Mouse (Mus musculus) limb, embryonic 10.5 days (tissue): ENCODE results near the gene Rpl12. TPM values are rescaled to one million over a fixed set of nuclear protein-coding genes. Genes with fewer than 3 reads are reported as not detected.
A peak's percentile ranks its signal among the peaks of the same experiment; 100 is the strongest.

Experiments used
- DNase-seq: peaks from one replicate; pipeline ENCODE4 v3.0.0-alpha.2; 2017; ENCODE audit warnings: low spot score
- H3K27ac ChIP-seq: fragments of 300-500 bp; sonication (generic); 2 replicates; pipeline ENCODE4 v1.5.1; 2016; ENCODE audit warnings: mild to moderate bottlenecking
- H3K27me3 ChIP-seq: fragments of 300-500 bp; sonication (generic); 2 replicates; pipeline ENCODE4 v1.6.1; 2016; ENCODE audit warnings: low read depth, mild to moderate bottlenecking; ENCODE audit not compliant: poor library complexity, severe bottlenecking
- H3K36me3 ChIP-seq: fragments of 300-500 bp; sonication (generic); 2 replicates; pipeline ENCODE4 v1.6.1; 2016; ENCODE audit warnings: mild to moderate bottlenecking, moderate library complexity
- H3K4me1 ChIP-seq: fragments of 300-500 bp; sonication (generic); 2 replicates; pipeline ENCODE4 v1.6.1; 2016
- H3K4me3 ChIP-seq: fragments of 300-500 bp; sonication (generic); 2 replicates; pipeline ENCODE4 v1.5.1; 2016; ENCODE audit warnings: mild to moderate bottlenecking, moderate library complexity
- H3K9me3 ChIP-seq: fragments of 300-500 bp; sonication (generic); replicated peaks from 2 replicates; pipeline ENCODE4 v1.6.1; 2016; ENCODE audit warnings: mild to moderate bottlenecking
- WGBS: fragments of 180-500 bp; shearing (Covaris S2); methylation state at CpG from one replicate; pipeline ENCODE4 v1.1.7; 2016; 5-methylcytosine and 5-hydroxymethylcytosine counted together
- polyA plus RNA-seq: library from polyadenylated mRNA; unstranded; fragments of >200 nt; fragmentation: Nextera tagmentation; extraction: Ambion mirVana; gene quantifications from 2 replicates; pipeline ENCODE4 v1.2.1, GENCODE M21; 2016

Gene Rpl12
- polyA plus RNA-seq, 1 experiment from 2014 or later, result 194 TPM

- no peak for DNase-seq
- Histone ChIP-seq H3K36me3 (peaks cover 40% of the 10 kb centered on the region), H3K27ac (no peak overlapping the region), H3K9me3 (no peaks in the 10 kb centered on the region), H3K4me1 (peaks cover 14% of the 10 kb centered on the region), H3K27me3 (no peaks in the 10 kb centered on the region), H3K4me3 (no peak overlapping the region)
- WGBS, result 95% methylated on average over 12 of the region's 12 CpGs
Observed at GRCm38 (mm10) chr2:32926330-32927075, 34.9 kb upstream of the Rpl12 start.

- Histone ChIP-seq H3K4me3 (no peak overlapping the region), H3K4me1 (peaks cover 14% of the 10 kb centered on the region), H3K9me3 (no peaks in the 10 kb centered on the region), H3K27me3 (no peaks in the 10 kb centered on the region), H3K36me3 (peaks cover 28% of the 10 kb centered on the region), H3K27ac (peak overlapping the region; percentile 61; the same call in 1 of the 2 replicates)
- 81% methylated on average over 15 of the region's 15 CpGs for WGBS
- DNase-seq, result no peak
Observed at GRCm38 (mm10) chr2:32927624-32928234, 33.6 kb upstream of the Rpl12 start.

- DNase-seq, result peak; percentile 76
- H3K27ac ChIP-seq, result peak overlapping the region; percentile 61; the same call in 1 of the 2 replicates
- peaks cover 14% of the 10 kb centered on the region for H3K4me1 ChIP-seq
- H3K9me3 ChIP-seq, result no peaks in the 10 kb centered on the region
- H3K4me3 ChIP-seq, result no peak overlapping the region
- no peaks in the 10 kb centered on the region for H3K27me3 ChIP-seq
- WGBS, result 28% methylated on average over 10 of the region's 10 CpGs
- peaks cover 27% of the 10 kb centered on the region for H3K36me3 ChIP-seq
Observed at GRCm38 (mm10) chr2:32928235-32928946, 33.0 kb upstream of the Rpl12 start.

DNA sequence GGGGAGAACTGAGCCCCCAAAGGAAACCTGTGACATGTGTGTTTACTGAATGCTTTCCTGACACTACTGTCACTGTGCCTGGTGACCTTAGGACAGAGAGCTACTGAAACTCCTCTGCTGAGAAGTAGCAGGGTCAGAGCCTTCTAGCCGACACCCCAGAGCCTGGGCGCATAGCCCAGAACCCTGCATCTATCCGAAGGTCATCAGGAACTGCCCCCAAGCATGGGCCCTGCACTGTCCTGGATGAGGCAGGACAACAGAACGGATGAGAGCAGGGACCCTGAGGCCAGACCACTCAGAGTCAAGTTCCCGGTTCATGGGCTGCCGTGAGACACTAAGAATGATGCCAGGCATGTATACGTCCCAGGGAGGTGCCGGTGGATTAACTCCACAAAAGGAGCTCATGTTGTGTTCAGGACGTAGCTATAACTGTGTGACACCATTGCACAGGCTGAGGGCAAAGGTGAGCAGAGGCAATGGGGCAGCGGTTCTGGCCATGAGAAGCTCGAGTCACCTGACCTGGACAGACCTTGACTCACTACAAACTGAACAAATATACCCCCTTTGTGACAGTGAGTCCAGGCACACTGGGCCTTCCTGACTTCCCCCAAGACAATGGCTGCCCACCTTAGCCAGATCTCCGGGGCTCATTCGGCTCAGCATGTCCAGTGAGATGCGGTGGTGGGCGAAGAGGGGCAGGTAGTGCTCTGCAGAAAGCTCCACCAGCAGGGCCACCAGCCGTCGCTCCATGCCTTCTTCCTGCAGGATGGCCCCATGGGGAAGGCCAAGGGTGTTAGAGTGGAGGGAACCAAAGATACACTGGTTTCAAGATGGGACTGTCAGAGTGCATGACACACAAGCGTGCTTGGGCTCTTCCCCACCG, 32.2 kb upstream of the Rpl12 start:
- H3K27me3 ChIP-seq, result no peaks in the 10 kb centered on the region
- 90% methylated on average over 19 of the region's 19 CpGs for WGBS
- H3K27ac ChIP-seq, result no peak overlapping the region; the same call in 1 of the 2 replicates
- H3K4me1 ChIP-seq, result peaks cover 11% of the 10 kb centered on the region
- no peaks in the 10 kb centered on the region for H3K9me3 ChIP-seq
- peaks cover 27% of the 10 kb centered on the region for H3K36me3 ChIP-seq
- no peak for DNase-seq
- no peak overlapping the region for H3K4me3 ChIP-seq

- 75% methylated on average over 7 of the region's 7 CpGs for WGBS
- Histone ChIP-seq H3K27ac (no peak overlapping the region), H3K4me1 (peaks cover 8% of the 10 kb centered on the region), H3K27me3 (no peaks in the 10 kb centered on the region), H3K36me3 (peaks cover 23% of the 10 kb centered on the region), H3K4me3 (no peak overlapping the region), H3K9me3 (no peaks in the 10 kb centered on the region)
- DNase-seq, result no peak
Observed at GRCm38 (mm10) chr2:32931730-32932129, 29.6 kb upstream of the Rpl12 start.

DNA sequence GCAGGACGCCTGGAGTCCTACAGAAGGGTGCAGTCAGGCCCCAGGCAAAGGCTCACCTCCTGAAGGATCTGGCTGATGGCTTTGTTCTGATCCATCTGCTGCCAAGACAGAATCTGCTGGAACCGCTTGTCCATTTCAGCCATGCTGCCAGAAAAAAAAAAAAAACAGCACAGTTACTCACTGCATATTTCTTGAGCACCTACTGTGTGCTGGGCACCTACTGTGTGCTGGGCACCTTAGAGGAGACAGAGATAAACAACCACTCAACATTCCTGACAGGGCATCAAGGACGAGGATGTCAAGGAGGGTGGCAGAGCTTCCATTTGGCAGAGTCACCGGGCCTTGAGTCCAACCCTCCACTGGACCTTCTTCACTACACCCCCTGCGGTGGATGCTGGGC, 22.6 kb upstream of the Rpl12 start:
- H3K36me3 ChIP-seq, result peaks cover 40% of the 10 kb centered on the region
- no peaks in the 10 kb centered on the region for H3K4me1 ChIP-seq
- DNase-seq, result no peak
- no peaks in the 10 kb centered on the region for H3K9me3 ChIP-seq
- WGBS, result 84% methylated on average over 5 of the region's 5 CpGs
- H3K27ac ChIP-seq, result no peak overlapping the region
- H3K4me3 ChIP-seq, result no peak overlapping the region
- H3K27me3 ChIP-seq, result no peaks in the 10 kb centered on the region

- 58% methylated on average over 5 of the region's 5 CpGs for WGBS
- DNase-seq, result no peak
- peaks cover 35% of the 10 kb centered on the region for H3K36me3 ChIP-seq
Observed at GRCm38 (mm10) chr2:32939418-32939817, 21.9 kb upstream of the Rpl12 start.

GRCm38 (mm10) chr2:32940483-32940882, 20.9 kb upstream of the Rpl12 start:
- peaks cover 42% of the 10 kb centered on the region for H3K36me3 ChIP-seq
- H3K4me1 ChIP-seq, result no peaks in the 10 kb centered on the region
- H3K27me3 ChIP-seq, result no peaks in the 10 kb centered on the region
- no peaks in the 10 kb centered on the region for H3K9me3 ChIP-seq
- no peak overlapping the region for H3K4me3 ChIP-seq
- no peak for DNase-seq
- WGBS, result 96% methylated on average over 4 of the region's 4 CpGs
- H3K27ac ChIP-seq, result no peak overlapping the region

More at GRCm38 (mm10) chr2:32939418-32939817, 21.9 kb upstream of the Rpl12 start:
- Histone ChIP-seq H3K4me3 (no peak overlapping the region), H3K4me1 (no peaks in the 10 kb centered on the region), H3K9me3 (no peaks in the 10 kb centered on the region), H3K27me3 (no peaks in the 10 kb centered on the region), H3K27ac (no peak overlapping the region)

DNA sequence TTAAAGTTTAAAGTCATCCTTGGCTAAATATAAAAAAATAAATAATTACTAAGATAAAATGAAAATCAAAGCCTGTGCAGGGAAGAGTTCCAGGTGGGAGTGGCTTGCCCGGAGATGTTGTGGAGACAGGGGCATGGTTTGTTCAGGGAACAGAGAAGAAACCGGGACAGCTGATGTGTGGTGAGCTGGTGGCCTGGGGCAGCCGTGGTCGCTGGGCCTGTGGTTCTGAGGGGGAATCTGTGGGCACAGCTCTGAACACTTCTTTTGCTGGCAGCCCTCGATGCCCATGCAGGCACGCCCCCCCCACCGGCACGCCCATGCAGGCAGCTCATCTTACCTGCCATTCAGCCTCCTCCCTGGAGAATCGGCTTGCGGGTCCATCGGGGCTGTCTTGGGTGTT, 13.9 kb upstream of the Rpl12 start:
- WGBS, result 91% methylated on average over 11 of the region's 11 CpGs
- Histone ChIP-seq H3K9me3 (no peaks in the 10 kb centered on the region), H3K4me3 (no peak overlapping the region), H3K27me3 (no peaks in the 10 kb centered on the region), H3K36me3 (peaks cover 43% of the 10 kb centered on the region), H3K4me1 (0 out of 2 replicates have a peak, but pooled peaks cover 3% of the 10 kb centered on the region), H3K27ac (no peak overlapping the region)
- DNase-seq, result no peak

- 92% methylated on average over 2 of the region's 2 CpGs for WGBS
- no peaks in the 10 kb centered on the region for H3K9me3 ChIP-seq
- H3K36me3 ChIP-seq, result peaks cover 50% of the 10 kb centered on the region
- H3K4me1 ChIP-seq, result no peaks in the 10 kb centered on the region; the same call in 1 of the 2 replicates
- no peak overlapping the region for H3K4me3 ChIP-seq
- no peaks in the 10 kb centered on the region for H3K27me3 ChIP-seq
- H3K27ac ChIP-seq, result no peak overlapping the region
- DNase-seq, result no peak
Observed at GRCm38 (mm10) chr2:32954581-32954980, 6.8 kb upstream of the Rpl12 start.

- no peak for DNase-seq
- WGBS, result 61% methylated on average over 8 of the region's 8 CpGs
- H3K27me3 ChIP-seq, result no peaks in the 10 kb centered on the region
- no peaks in the 10 kb centered on the region for H3K9me3 ChIP-seq
- peaks cover 38% of the 10 kb centered on the region for H3K36me3 ChIP-seq
- peaks cover 11% of the 10 kb centered on the region for H3K4me1 ChIP-seq
- no peak overlapping the region for H3K4me3 ChIP-seq
- no peak overlapping the region for H3K27ac ChIP-seq
Observed at GRCm38 (mm10) chr2:32957344-32957743, 4.0 kb upstream of the Rpl12 start.

DNA sequence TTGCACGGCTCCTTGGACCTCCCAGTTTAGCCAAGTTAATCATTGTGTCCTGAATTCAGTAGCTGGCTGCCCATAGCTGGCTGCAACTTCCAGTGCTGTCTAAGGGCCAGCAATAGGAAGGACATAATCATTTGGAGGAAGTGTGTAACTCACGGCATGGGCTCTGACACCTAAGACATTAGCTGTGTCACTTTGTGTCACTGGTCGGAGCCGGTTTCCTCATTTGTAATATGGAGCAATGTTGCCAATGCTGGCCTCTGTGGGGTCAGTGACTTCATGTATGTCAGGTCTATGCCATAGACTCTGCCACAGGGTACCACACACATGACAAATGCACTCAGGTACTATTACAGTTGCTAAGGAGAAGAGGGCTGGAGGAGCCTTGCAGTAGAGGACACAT, 1.1 kb upstream of the Rpl12 start:
- no peaks in the 10 kb centered on the region for H3K9me3 ChIP-seq
- H3K27ac ChIP-seq, result no peak overlapping the region
- 93% methylated on average over 4 of the region's 4 CpGs for WGBS
- H3K4me3 ChIP-seq, result peak overlapping the region; percentile 14; the same call in 1 of the 2 replicates
- H3K36me3 ChIP-seq, result peaks cover 44% of the 10 kb centered on the region
- DNase-seq, result no peak
- H3K27me3 ChIP-seq, result no peaks in the 10 kb centered on the region
- peaks cover 37% of the 10 kb centered on the region for H3K4me1 ChIP-seq
